In the genomic region with DNA sequence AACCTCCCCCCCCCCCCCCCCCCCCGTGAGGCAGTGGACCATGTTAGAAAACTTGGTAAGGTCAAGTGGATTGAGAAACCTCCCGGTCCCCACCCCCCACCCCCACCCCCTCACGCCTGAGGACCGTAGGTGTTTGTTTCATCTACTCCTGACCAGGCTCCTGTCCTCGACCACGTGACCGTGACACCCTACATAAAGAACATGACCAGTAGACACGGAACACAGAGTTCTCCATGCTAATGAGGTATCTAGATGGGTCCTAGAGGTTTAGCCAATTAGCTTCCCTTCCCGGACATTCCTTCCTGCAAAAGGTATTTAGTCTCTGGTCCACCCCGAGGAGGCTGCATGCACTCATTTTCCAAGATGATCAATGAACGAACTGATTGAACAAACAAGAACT, we compare ENCODE assay signal across 1 mouse cellular context.
TF ChIP-seq lines count a peak whose summit lies in the region.

No protein-coding gene starts in this region.

TF ChIP-seq in CH12.LX, 34 proteins besides CTCF, POLR2A, EP300 and RAD21 (continued from another document):
- TF ChIP-seq E2F4 (IDR thresholded peaks at IDR 0.05; ENCODE audit: insufficient replicate concordance, low read depth, low read length) = no peak
- no peak for TF ChIP-seq JUN (IDR thresholded peaks at IDR 0.05; ENCODE audit: insufficient read depth, low read depth, low read length)
- no peak for TF ChIP-seq ZKSCAN1 (IDR thresholded peaks at IDR 0.05; ENCODE audit: borderline replicate concordance, low read depth, low read length)
- no peak for TF ChIP-seq TBP (conservative IDR thresholded peaks at IDR 0.05; ENCODE audit: low read depth, low read length)
- TF ChIP-seq CHD1 (IDR thresholded peaks at IDR 0.05; ENCODE audit: low read depth, low read length) = no peak
- TF ChIP-seq ZC3H11A (IDR thresholded peaks at IDR 0.05; ENCODE audit: low read depth, low read length) = no peak
- TF ChIP-seq GABPA (IDR thresholded peaks at IDR 0.05; ENCODE audit: insufficient replicate concordance, low read depth, low read length) = no peak
